Mouse (Mus musculus) MEL (cell line): ENCODE data around the gene Cx3cr1.

Experiments
- CHD2 ChIP-seq: IDR thresholded peaks from 2 replicates; pipeline ENCODE4 v1.6.1; 2011; ENCODE audit warnings: low read length, improper control_type of control experiment
- CTCF ChIP-seq, 3 experiments: IDR thresholded peaks in 2 of 3; conservative IDR thresholded peaks in 1 of 3; 2 replicates each; pipeline ENCODE4 v1.5.1; 2011 to 2012; ENCODE audit warnings: low read length in 3 of 3, low read depth in 2 of 3, mild to moderate bottlenecking in 2 of 3, improper control_type of control experiment in 1 of 3, inconsistent platforms in 1 of 3, mixed read lengths in 1 of 3, moderate library complexity in 1 of 3; ENCODE audit not compliant: control insufficient read depth in 1 of 3, insufficient read depth in 1 of 3, poor library complexity in 1 of 3, severe bottlenecking in 1 of 3
- GABPA ChIP-seq: IDR thresholded peaks from 2 replicates; pipeline ENCODE4 v1.6.1; 2012; ENCODE audit warnings: low read depth, mild to moderate bottlenecking, inconsistent platforms, low read length, improper control_type of control experiment, moderate library complexity
- HCFC1 ChIP-seq: IDR thresholded peaks from 2 replicates; pipeline ENCODE4 v1.6.1; 2012; ENCODE audit warnings: low read depth, mild to moderate bottlenecking, inconsistent platforms, low read length, improper control_type of control experiment, moderate library complexity
- MAX ChIP-seq: IDR thresholded peaks from 2 replicates; pipeline ENCODE4 v1.6.1; 2011; ENCODE audit warnings: low read length, improper control_type of control experiment
- NELFE ChIP-seq: IDR thresholded peaks from 2 replicates; pipeline ENCODE4 v1.6.1; 2011; ENCODE audit warnings: low read depth, low read length, improper control_type of control experiment
- SMC3 ChIP-seq: IDR thresholded peaks from 2 replicates; pipeline ENCODE4 v1.6.1; 2011; ENCODE audit warnings: low read depth, low read length, improper control_type of control experiment
- TBP ChIP-seq: IDR thresholded peaks from 2 replicates; pipeline ENCODE4 v1.8.0; 2011; ENCODE audit warnings: low read depth, low read length, improper control_type of control experiment

- TF ChIP-seq CHD2 (no peak), NELFE (no peak), HCFC1 (no peak), GABPA (no peak), TBP (no peak), SMC3 (no peak), CTCF (IDR thresholded peaks at IDR 0.05 in 2 of 3, conservative IDR thresholded peaks at IDR 0.05 in 1 of 3; ENCODE audit: control insufficient read depth in 1 of 3, insufficient read depth in 1 of 3, low read depth in 2 of 3, low read length in 3 of 3, poor library complexity in 1 of 3, severe bottlenecking in 1 of 3) (no peak), MAX (no peak)
Observed at GRCm38 (mm10) chr9:120009871-120010270, 59.8 kb downstream of the Cx3cr1 start.
